Mouse (Mus musculus): ENCODE data around the gene Myo18a.
A peak's percentile ranks its signal among the peaks of the same experiment; 100 is the strongest.

The Myo18a gene

DNA sequence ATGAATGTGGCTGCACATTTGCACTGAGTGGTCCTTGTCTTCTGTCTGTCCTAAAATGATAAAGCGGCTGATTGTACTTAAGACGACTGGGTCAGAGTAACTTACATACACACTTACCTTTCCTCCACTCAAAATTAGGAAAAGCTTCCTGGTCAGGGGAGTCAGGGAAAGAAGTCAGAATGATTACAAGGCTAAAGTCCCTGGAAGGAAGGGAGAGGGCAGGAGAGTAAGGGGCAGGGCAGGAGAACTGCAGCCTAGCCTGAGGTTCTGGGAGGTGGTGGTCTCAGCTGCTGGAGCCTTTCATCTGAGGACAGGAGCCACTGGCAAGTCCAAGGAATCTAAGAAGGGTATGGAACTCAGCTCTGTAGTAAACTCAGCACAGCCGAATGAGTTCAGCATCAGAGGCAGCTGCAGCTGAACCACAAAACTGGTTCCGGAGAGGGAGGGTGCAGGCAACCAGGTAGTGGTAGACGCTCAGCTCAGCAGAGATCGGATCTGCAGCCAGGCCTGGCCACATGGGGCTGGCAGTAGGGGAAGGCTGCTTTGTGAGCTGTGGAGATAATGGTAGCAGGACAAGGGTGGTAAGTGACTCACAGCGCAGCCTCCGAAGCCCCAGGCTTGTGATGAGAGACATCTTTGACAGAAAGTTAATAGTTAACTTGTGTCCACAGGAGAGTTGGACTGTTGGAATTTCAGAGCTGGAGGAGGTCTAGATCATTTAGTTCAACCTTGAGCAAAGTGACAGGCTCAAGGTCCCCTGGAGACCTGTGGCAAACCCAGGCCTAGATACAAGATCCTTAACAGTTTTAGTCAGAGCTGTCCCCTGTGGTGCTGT is 9.1 kb downstream of the Myo18a start:
- no peak for DNase-seq

DNA sequence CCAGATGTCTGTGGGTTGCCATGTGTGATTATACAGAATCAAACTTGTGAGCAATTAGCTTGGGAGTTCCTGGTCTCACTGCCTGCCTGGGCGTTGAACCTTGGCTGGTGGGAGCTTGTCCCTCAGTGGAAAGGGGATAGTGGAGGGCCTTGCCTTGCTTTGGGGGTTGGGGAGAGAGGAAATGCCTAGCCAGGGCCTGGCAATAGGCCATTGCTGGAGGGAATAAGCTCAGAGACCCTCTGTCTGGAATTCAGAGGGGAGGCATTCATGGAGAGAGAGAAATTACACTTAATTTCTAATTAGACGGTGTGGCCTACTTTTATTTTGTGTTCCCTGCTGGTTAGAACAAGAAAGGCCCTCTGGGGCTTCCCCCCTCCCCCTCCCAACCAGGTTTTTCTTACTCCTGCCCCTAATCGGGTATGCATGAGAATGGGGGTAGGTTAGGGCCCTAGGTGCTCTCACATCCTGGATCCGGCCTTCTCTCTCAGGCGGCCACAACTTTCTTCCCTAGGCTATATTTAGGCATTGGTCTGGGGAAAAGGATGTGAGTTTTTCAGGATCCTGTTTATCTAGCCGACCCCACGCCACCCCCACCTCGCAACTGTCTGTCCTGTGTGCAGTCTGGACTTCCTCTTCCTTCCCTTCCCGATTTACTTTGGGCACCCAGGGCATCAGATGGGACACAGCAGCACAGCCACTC is 12.8 kb downstream of the Myo18a start:
- no peak for DNase-seq

DNA sequence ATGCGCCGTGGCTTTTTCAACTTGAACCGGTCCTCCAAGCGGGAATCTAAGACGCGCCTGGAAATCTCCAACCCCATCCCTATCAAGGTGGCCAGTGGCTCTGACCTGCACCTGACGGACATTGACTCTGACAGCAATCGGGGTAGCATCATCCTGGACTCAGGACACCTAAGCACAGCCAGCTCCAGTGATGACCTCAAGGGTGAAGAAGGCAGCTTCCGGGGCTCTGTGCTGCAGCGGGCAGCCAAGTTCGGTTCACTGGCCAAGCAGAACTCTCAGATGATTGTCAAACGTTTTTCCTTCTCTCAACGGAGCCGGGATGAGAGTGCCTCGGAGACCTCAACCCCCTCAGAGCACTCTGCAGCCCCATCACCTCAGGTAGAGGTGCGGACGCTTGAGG is 14.4 kb downstream of the Myo18a start:
- DNase-seq = no peak

DNA sequence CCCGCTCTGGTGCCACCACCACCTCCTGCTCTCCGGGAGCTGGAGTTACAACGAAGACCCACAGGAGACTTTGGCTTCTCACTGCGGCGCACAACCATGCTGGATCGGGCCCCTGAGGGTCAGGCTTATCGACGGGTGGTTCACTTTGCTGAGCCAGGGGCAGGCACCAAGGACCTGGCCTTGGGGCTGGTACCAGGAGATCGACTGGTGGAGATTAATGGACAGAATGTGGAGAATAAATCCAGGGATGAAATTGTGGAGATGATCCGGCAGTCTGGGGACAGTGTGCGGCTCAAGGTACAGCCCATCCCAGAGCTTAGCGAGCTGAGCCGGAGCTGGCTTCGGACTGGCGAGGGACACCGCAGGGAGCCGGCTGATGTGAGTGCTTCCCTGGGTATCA is 14.9 kb downstream of the Myo18a start:
- DNase-seq = no peak

DNA sequence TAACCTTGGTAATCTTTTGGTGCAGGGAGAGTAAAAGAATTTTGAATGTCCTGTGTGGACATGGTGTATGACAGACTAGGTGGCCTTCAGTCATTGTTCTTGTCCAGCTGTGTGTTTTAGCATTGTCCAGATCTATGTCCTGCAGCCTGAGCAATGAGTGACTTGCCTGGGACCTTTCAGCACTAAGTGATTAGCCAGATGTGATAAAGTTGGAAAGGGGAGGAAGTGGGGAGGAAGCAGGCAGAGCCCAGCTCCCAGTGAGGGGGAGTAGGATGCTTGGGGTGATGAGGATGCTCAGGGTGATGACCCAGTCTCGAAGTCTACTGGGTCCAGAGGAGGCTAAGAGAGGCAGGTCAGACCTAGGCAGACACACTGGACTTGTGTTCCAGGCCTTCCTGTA is 16.2 kb downstream of the Myo18a start:
- no peak for DNase-seq

DNA sequence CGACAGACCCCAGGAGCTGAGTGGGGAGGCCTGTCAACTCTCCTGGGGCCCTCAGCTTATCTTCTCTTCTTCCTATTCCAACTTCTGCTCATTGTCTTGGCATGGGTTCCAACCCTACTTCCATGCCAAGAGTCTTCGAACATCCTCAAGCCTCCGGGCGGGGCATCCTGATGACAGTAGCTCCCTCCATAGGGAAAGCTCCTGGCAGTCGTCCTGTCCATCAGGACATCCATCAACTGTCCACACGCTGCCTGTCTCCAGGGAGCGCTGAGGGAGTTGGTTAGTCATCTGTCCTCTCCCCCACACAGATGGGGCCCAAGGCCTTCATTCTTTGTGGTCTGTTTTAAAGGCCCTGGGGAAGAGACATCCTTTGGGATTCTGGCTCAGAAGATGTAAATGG is 18.0 kb downstream of the Myo18a start:
- no peak for DNase-seq

DNA sequence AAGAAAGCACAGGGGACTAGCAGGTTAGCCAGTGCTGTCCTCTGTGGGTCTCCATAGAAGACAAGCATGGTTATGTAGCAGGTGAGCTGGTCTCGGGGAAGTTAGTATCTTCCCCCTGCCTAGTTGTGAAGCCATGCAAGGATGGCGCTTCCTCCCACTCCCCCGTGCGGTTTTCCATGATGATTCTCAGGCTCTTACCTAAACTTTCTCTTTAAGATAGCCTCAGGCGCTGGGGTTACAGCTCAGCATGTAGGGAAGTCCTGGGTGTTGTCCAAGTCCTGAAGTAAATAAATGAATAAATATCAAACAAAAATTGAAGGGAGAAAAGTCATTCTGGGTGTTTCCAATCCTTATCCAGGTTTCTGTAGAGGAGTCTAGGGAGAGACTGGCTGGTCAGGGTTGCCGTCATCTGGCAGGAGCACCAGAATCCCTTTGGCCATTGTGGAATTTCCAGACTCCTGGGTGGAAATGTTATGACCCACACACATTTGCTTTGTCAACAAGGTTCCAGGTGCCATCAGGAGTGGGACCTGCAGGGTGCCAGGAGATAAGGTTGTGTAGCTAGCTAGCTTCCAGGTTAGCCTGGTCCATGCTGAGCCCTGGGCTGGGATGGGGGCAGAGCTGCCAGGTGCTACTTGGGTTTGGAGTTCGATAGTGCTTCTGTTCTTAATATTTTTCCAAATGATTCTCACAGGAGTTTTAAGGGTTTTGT is 19.2 kb downstream of the Myo18a start:
- DNase-seq = no peak

DNA sequence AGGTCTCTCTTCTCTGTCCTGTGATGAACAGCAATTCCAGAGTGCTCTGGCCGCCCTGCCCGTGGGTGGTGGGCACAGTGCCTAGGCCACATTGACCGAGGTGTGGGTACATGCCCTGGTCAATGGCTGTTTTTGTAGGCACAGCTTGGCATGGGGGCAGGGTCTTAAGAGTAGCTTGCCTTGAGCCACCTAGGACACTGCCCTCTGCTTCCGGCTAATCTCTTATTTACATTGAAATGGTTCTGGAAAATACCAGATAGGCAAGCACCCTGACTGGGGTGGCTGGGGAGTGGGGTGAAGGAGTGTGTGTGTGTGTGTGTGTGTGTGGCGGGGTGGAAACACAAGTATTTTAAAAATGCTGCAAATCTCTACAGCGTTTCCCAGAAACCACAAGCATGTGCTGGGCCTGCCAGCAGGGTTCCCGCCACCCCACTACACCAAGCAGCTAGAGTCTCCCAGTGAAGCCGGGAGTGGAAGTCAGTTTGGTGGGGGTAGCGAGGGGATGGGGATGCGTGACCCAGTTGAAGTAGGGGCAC is 20.2 kb downstream of the Myo18a start:
- DNase-seq = no peak

DNA sequence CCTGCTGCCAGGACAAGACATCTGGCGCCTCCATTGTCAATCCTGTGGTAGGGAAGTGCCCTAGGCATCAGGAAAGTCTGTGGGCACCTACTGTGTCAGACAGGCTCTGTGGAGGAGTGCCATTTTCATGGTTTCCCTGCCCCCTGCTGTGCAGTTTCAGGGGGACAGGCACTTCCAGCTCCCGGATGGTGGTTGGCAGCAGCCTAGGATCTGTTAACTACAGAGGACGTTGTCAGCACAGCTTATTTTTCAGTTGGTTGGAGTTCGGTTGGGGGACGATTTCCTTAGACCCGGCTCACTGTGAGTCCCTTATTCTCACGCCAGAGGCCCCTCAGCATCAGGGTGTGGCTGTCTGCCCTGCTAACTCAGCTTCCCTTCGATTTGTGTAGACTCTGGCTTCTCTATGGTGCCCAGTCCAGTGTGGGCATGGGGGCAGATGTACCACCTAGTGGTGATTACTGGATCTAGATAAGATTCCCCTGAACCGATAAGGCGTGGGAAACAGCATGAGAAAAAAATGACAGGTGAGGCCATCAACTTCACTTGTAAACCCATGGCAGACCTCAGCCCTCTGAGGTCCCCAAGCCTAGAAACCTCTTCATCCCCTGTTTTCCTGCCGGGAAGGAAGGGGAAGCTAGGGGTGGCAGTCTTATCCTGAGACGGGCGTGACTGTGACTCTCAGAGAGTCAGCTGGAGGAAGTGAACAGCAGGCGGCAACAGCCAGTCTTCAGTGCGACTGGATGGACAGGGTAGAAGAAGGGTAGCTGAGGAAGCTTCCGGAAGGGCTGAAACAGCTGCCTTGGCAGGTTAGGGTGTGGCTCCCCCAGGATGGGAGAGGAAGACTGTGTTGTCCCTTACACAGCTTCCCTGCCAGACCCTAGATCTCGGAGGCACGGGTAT is 21.0 kb downstream of the Myo18a start:
- DNase-seq = no peak

DNA sequence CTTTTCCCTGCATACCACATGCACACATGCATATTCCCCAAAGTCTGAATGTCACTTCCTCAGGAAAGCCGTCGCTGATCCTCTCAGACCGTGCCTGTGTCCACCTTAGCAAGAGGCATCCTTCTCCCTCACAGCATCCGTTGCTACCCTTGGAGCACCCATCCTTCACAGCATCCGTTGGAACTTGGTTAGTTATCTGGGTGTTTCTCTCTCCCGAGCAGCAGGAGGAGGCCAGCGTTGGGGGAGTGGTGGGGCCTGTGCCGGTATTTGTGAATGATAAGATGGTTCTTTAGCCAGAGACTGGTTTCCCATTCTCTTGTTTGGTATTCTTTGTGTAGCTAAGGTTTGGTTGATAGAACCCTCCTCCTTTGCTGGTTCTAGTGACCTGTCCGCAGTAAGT is 21.8 kb downstream of the Myo18a start:
- DNase-seq = no peak

DNA sequence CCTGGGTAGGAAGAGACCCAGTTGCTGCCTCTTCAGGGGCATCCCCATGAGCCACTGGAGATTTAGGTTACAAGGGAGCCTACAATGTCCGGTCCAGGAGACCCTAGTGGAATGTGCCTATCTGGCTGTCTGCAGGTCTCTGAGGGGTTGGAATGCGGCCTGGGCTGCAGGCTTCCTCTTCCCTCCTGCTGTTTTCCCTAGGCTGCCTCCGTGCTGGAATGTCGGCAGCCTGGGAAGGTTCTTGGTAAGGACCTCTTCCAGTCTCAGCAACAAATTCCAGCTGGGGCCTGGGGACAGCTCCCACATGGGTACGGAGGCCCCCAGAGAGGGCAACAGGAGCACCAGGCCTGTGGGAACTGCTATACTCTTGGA is 22.3 kb downstream of the Myo18a start:
- DNase-seq = no peak

DNA sequence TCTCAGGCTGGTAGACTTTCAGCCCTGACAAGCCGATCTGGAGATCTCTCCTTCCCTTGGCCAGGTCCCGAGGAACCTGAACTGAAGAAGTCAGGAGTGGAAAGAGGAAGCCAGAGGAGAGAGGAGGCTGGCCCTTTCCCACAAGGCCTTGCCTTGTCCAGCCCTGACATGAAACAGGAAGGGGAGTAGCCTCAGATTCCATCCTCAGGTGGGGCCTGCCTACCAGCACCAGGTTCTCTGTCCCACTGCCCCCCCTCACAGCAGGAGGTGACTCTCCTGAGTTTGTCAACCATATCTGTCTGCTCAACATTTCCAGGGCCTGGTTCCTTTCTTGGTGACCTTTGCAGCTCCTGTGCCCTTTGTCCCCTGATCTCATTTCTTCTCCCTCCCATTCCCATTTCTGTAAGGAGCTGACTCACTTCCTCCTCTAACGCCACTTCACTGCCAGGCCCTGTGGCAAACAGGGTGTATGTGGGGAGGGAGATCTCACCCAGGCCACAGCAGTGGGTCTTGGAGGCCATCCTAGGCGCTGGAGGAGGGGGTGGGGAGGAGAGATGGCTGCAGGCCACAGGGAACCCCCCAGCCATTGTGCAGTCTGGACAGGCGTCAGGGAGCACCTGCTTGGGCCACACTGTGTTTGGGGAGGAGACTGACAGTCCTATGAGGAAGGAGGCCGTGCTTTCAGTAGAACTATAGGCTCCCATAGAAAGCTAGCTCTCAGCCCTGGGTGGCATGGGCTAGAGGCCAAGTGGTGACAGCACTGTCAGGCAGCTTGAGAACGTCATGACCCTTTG is 22.9 kb downstream of the Myo18a start:
- no peak for DNase-seq

DNA sequence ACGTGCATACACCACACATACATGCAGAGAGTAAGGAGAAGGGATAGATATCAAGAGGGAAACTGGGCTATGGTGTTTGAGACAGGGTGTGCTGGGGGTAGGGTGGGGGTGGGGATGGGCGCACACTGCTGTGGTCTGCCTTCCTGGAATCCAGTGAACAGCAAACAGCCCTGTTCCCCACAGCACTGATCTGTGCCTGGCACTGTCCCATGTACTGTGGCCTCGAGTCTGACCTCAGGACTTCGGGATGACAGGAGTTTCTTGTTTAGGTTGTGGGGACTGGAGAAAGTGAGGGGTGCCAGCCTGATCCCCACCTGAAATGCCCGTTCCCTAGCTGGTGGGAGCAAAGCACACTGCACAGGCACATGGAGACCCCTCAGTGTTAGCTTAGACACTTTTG is 24.7 kb downstream of the Myo18a start, which contains the start of gene Gm10277:
Gene Gm10277, minus strand, starts transcription at position 41 of the 400 bp plus-strand sequence.
- DNase-seq = no peak

DNA sequence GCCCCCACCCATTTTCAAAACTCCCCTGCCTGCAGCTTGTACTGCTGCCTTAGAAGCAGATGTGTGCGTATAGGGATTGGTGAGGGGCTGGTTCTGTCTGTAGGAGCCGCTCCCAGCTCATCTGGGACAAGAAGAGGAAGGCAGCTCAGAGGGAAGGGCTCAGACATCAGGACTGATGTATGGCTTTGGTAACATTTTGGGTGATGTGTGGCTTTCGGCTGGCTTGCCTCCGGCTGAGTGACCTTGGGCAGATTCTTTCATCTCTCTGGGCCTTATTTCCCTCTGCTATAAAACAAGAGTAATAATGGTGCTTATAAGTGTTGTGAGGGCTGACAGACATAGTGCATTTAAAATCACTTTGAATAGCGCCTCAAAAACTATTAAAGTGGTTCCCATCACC is 26.5 kb downstream of the Myo18a start:
- no peak for DNase-seq

DNA sequence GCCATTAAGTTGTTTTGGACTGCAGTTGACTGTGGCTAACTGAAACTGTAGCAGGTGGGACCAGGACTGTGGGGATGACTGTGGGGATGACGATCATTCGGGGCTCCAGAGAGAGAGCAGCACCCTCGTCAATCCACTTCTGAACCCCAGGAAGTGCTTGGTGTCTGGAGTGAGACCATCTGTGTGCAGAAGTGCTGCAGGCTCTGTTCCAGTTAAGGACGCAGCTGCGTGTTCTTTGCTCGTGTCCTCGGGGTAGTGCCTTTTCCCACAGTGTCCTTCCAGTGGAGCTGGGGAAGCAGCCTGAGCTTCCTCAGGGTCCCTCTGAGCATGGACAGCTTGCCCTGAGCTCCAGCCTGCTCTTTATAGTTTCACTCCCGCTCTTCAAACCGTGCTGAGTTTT is 27.2 kb downstream of the Myo18a start:
- DNase-seq = no peak

DNA sequence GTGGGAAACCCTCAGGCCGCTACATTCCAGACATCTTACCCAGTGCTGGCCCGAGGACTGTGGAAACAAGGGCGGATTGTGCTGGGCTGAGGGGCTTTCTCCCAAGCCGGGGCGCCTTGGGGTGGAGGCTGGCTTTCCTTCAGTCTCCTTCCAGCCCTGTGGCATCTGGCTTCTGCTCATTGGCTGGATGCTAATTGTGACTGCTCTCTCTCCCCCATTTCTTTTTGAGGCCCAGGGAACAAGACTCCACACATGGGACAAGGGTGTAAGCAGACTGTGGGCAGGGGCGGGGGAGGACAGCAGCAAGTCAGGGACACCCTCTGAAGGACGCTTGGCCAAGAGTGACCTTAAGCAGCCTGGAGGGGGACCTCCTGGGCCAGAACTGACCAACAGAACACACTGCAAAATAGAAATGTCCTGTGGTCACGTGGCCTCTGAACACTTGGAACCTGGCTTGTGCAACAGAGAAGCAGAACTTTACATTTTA is 28.2 kb downstream of the Myo18a start:
- DNase-seq = no peak

DNA sequence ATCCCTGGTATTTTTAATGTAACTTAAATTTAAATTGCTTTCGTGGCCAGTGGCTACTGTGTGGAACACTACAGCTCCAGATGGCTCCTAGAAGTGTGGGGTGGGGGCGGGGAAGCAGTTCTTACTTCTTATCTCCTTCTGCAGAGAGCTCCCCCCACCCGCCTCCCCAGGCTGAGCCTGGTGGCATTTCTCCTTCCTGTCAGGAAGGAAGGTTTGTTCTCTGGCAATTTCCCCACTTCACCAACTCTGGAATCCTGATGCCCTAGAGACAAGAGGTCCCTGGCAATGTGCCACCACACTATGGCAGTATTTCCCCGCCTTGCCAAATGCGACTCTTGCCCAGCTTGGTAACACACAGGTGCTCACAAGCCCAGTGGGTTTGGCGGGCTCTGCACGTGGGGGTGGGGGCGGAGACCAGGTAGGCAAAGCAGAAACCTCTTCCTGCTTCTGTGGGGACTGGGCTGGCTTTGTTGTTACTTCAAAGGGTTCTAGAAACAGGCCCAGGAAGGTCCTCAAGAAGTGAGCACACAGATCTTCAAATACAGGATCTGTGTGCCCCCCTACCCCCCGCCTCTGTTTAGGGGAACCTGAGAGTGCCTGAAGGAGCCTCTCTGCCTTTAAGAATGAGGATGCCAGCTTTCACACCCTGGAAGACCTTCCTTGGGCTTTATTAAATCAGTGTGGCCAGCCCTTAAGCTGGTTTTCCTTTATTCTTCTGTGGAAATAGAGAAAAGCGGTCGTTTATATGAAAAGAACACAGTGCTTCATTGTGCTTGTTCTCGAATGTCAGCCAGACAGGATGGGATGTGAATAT is 28.9 kb downstream of the Myo18a start:
- DNase-seq = no peak

DNA sequence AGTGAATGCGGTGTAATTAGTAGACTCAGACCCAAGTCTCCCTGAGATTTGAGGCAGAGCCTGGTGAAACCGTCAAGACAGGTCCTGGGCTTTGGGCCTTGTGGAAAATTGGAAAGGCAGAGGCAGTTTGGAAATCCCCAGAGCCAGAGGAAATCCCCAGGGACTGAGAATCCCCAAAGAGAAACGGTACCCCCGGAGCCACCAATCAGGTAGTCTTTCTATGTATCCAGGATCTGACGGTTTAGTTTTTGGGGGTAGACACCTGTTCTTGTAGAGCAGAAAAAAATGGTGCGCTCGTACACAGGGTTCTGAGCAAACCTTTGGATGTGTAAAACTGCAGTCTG is 29.5 kb downstream of the Myo18a start:
- DNase-seq = no peak

DNA sequence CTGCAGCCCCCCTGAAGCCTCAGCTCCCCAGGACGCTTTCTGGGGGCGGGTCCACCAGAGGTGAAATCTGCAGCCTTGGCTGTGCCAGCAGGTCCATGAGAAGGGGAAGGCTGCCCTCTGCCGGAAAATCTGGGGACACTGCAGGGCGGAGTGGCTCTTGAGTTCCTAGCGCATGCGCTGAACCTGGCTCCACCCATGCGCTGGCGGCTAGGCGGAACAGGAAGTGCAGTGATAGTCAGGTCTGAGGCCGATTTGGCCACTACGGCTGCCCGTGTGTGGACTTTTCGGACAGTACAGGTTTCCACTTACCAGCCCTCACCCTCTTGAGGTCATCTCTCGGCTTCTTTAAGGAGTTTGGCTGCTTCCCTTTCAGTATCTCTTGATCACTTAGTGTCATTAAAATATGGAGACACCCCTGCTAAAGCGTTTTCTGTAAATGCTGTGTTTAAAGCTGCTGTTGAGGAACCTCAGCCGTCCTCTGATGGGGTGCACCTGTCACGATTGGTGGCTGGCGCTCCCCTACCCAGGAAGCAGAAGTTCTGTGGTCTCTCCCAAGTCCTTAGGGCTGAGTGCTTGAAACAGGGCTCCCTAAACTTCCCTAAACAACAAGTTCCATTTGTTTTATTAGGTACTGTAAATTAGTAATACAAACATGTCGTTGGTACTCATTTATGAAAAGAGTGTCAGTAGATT is 30.3 kb downstream of the Myo18a start:
- DNase-seq = peak; percentile 93

DNA sequence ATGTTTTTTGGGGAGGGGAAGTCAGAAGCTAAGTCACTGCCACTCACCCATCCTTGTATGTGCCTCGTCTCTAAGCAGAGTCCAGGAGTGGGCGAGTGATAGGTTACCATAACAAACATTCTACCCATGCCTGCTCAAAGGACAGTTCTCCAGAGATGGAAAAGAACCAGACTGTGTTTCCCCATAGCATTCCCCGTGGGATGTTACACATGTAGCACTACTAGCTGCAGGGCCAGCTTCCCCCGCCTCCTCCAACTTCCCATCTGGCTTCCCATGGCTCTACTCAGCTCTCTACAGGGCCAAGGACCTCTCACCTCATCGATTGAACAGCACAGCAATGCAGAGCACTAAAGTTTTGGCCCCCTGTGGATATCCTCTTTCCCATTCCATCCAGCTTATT is 32.2 kb downstream of the Myo18a start:
- no peak for DNase-seq

Data from right cerebral cortex, postnatal 25 days (tissue).